Mouse (Mus musculus) activated CD4-positive, CD25-positive, alpha-beta regulatory T cell, adult 9 weeks (primary cell): ENCODE results near the gene Scg5. TPM values are rescaled to one million over a fixed set of nuclear protein-coding genes. Genes with fewer than 3 reads are reported as not detected.

Experiments
- polyA plus RNA-seq: library from polyadenylated mRNA; unstranded; fragments of 100-300 nt; shearing (Covaris generic); gene quantifications from one replicate; pipeline ENCODE4 v1.2.1, GENCODE M21; 2017

Scg5 gene
- 3.7 TPM for polyA plus RNA-seq

DNA sequence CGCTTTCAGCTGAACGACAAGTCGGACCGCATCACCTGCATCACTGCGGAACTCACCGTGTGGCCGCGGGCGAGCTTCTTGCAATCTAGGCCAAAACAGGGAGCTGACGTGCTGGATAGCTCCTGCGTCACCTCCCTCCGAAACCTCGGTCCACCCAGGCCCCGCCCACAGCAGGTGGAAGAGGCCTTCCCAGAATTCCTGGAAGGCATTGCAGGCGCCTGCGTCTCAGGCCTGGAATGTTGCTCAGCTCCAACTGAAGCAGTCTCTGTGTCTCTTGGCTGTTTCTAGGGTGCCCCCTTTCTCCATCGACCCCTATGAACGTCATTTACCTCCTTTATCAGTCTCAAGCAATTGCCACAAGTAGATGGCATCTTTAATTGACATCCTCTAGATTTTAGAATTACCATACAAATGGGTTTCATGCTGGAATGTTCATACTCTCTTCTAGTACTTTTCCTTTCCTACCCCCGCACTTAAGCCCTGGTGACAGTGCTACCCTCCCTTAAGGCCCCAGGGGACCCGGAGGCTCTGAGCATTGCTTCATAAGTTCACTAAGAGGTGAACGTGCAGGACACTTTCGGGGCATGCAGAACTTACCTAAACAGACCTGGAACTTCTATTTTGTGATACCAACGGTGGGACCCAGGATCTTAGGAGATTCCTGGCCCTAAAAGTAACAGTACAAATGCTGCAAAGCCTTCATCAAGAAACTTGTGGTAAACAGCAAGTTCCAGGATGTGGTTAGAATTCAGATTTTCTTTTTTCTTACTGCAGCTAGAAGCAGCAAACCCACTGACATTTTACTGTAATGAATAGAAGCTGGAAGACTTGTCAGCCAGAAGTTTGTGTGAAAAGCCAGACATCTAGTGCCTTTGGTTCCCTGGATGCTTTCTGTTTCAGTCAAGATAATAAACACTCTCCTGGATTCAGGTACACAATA is at the start of gene Scg5:
Scg5 (minus strand) TSS at position 179 of the 940 bp plus-strand sequence.

DNA sequence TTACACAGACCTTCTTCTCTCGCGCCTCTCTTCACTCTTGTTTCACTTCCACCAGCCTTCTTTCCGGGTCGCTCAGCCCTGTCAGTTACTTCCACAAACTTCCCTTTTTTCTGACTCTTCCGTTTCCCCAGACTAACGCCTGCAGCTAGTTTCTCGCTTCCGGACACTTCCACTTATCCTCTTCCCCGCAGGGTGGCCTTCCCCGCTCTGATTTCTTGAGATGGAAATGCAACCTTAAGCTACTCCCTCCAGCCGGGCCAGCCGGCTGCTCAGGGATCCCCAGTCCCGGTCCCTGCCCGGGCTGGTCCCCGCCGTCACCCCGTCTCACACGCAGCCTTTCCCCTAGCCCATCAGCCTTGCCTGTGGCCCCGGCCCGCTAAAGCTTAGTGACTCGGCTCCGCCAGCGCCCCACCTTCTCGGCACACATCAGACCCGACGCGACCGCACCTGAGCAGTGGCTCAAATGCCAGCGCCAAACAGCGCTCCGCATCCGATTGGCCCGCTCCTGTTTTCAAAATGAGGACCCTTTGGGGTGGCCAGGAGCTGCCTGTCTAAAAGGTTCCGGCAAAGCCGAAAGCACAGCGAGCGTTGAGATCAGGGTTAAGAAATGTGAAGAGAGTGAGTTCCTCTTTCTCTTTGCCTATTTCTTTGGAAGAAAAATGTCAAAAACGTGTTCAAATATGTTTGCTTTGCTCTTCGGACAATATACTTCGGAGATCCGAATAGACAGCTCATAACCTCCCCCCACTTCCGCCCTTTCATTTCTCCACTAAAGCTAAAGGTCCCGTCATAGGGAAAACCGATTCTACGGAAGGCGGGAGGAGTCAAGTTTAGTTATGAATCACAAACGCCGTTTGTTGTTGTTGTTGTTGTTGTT is 19.6 kb upstream of the Scg5 start, which contains the start of gene Arhgap11a:
Arhgap11a (minus strand) TSS at position 417 of the 877 bp plus-strand sequence.

DNA sequence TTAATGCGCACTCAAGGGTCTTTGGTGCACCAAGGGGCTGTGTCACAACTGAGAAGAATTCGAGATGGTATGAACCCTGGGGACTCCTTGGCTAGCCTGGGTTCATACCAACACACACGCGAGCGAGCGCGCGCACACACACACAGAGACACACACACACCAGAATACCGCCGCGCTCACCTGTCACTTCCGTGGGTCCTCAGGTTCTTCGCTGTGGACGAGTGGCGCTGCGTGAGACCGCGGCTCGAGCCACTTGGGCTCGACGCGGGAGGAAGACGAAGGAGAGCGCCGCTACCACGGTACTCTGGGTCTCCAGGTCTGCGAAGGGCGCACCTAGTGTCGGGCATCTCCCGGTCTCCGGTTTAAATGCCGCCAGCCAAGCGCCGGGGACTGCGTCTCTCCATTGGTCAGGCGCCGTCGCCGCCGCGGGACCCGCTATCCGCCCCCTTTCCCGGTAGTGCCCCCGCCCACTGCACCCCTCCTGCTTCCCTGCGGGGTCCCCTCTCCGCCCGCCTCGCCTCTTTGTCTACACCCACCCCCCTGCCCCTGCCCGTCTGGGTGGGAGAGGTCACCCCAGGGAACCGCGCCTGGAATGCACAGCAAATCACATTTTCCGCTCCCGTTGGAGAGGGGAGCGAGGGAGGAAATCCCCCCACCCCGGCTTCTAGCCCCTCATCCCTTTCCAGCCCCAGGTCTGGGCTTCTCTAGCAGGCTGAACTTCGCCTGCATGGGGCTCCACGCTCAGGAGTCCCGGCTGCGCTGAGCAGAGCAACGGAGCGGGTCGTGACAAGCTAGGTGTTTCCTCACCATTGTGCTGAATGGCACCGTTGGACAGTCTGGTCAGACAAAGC is 70.4 kb downstream of the Scg5 start, which contains the start of gene Grem1:
Grem1 (minus strand) TSS at position 336 of the 851 bp plus-strand sequence.

Other genes starting within 250 kb of the Scg5 start
- not detected for gene Grem1, start 70.5 kb downstream of the Scg5 start, polyA plus RNA-seq
- gene Arhgap11a, start 19.5 kb upstream of the Scg5 start, polyA plus RNA-seq = 9.4 TPM
- not detected for gene Gjd2, start 184.5 kb upstream of the Scg5 start, polyA plus RNA-seq
- gene Actc1, start 224.4 kb upstream of the Scg5 start, polyA plus RNA-seq = 0.18 TPM